Mouse (Mus musculus) liver, embryonic 13.5 days (tissue): ENCODE results near the gene Tbc1d21. TPM values are rescaled to one million over a fixed set of nuclear protein-coding genes. Genes with fewer than 3 reads are reported as not detected.

ENCODE experiments used
- ATAC-seq: fragments of 200-750 bp; cut with Nextera tagmentation; 2 replicates; pipeline ENCODE4 v1.8.0; 2017; ENCODE audit warnings: low read depth, mild to moderate bottlenecking, moderate number of reproducible peaks, moderate library complexity
- DNase-seq: peaks from one replicate; pipeline ENCODE4 v3.0.0; 2022
- H3K27ac ChIP-seq: fragments of 300-500 bp; sonication (generic); 2 replicates; pipeline ENCODE4 v1.5.1; 2015; ENCODE audit warnings: moderate library complexity, mild to moderate bottlenecking, inconsistent platforms
- H3K27me3 ChIP-seq: fragments of 300-500 bp; sonication (generic); 2 replicates; pipeline ENCODE4 v1.6.1; 2015; ENCODE audit warnings: mild to moderate bottlenecking, inconsistent platforms
- H3K36me3 ChIP-seq: fragments of 300-500 bp; sonication (generic); 2 replicates; pipeline ENCODE4 v1.6.1; 2015; ENCODE audit warnings: mild to moderate bottlenecking, inconsistent platforms
- H3K4me1 ChIP-seq: fragments of 300-500 bp; sonication (generic); replicated peaks from 2 replicates; pipeline ENCODE4 v1.6.1; 2015; ENCODE audit warnings: inconsistent platforms
- H3K4me2 ChIP-seq: fragments of 300-500 bp; sonication (generic); 2 replicates; pipeline ENCODE4 v1.6.1; 2015; ENCODE audit warnings: inconsistent platforms, mild to moderate bottlenecking, moderate library complexity
- H3K4me3 ChIP-seq: fragments of 300-500 bp; sonication (generic); replicated peaks from 2 replicates; pipeline ENCODE4 v1.5.1; 2015; ENCODE audit warnings: mild to moderate bottlenecking, inconsistent platforms
- H3K9ac ChIP-seq: fragments of 300-500 bp; sonication (generic); 2 replicates; pipeline ENCODE4 v1.6.1; 2015; ENCODE audit warnings: mild to moderate bottlenecking, inconsistent platforms
- H3K9me3 ChIP-seq: fragments of 300-500 bp; sonication (generic); replicated peaks from 2 replicates; pipeline ENCODE4 v1.6.1; 2016; ENCODE audit warnings: inconsistent platforms
- WGBS: fragments of 180-500 bp; shearing (Covaris S2); methylation state at CpG from one replicate; pipeline ENCODE4 v1.1.7; 2015; ENCODE audit not compliant: insufficient replicate concordance; 5-methylcytosine and 5-hydroxymethylcytosine counted together
- polyA plus RNA-seq: library from polyadenylated mRNA; unstranded; fragments of >200 nt; fragmentation: Nextera tagmentation; extraction: Ambion mirVana; gene quantifications from 2 replicates; pipeline ENCODE4 v1.2.1, GENCODE M21; 2015

The Tbc1d21 gene
- polyA plus RNA-seq, 1 experiment from 2014 or later, result not detected

DNA sequence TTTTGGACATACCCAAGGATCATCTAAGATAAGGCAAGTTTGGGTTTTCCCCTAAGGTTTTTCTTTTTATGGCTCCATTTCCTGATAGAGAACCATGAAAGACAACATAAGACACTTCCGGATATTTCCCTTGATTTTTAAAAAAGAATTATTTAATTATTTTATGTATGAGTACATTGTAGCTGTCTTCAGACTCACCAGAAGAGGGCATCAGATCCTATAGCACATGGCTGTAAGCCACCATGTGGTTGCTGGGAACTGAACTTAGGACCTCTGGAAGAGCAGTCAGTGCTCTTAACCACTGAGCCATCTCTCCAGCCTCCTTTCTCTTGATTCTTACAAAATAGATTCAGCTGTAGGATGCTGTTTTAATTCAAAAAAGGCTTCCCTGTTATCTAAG, 28.5 kb downstream of the Tbc1d21 start:
- WGBS, result 67% methylated on average over 1 of the region's 1 CpGs
- Histone ChIP-seq H3K4me1 (no peaks in the 10 kb centered on the region), H3K4me3 (no peak overlapping the region), H3K9me3 (no peaks in the 10 kb centered on the region), H3K36me3 (no peaks in the 10 kb centered on the region), H3K9ac (no peak overlapping the region), H3K27ac (no peak overlapping the region), H3K4me2 (no peak overlapping the region), H3K27me3 (no peaks in the 10 kb centered on the region)
- ATAC-seq (no peak), DNase-seq (no peak)

DNA sequence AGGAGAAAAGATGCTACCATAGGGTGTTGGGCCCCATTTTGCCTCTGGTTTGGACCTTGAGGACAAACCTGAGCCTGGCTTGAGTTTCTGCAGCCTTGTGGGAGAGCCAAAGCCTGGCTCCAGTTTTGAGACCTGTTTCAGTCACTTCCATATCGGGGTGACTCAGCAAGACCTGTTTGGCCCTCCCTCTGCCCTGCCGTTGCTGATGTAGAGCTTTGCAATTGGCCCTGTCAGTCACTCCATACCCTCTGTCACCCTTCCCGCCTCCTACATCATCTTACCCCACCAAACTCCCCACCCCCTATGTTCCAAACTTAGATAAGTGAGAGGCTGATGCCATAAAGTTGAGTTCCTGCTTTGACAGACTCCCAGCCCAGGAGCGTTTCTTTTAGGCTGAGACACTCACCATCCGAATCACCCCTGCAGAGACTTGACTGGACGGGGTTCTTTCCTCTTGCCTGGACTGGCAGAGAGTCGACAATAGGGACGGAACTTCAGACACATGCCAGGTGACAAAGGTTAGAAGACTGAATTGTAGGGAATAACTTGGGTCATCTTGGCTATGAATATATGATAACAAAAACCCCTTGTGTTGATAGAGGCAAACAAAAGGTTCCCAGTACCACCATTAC, 33.5 kb downstream of the Tbc1d21 start:
- DNase-seq, result no peak
- WGBS, result 52% methylated on average over 8 of the region's 8 CpGs

DNA sequence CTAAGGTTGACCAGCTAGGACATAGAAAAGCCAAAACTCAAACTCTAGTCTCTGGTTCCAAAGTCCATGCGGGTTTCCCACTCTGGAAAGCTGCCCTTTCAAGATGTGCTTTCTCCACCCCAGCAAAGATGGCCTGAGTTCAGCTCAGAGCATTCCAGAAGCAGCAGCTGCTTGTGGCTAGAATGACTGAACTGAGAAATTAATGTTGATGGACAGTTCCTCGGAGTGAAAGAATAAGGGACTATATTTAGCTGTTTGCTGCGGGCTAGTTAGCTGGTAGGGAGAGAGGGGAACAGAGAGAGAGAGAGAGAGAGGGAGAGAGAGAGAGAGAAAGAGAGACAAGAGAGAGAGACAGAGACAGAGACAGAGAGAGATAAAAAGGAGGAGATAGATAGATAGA, 39.0 kb downstream of the Tbc1d21 start:
- no peaks in the 10 kb centered on the region for H3K9me3 ChIP-seq
- WGBS, result 48% methylated on average over 3 of the region's 3 CpGs
- ATAC-seq (no peak), DNase-seq (no peak)
- H3K27me3 ChIP-seq, result no peaks in the 10 kb centered on the region
- no peak overlapping the region for H3K27ac ChIP-seq
- no peak overlapping the region for H3K4me3 ChIP-seq
- no peak overlapping the region for H3K4me2 ChIP-seq
- H3K36me3 ChIP-seq, result no peaks in the 10 kb centered on the region
- H3K9ac ChIP-seq, result no peak overlapping the region
- no peaks in the 10 kb centered on the region for H3K4me1 ChIP-seq

More for the DNA sequence above, 33.5 kb downstream of the Tbc1d21 start:
- Histone ChIP-seq H3K4me1 (no peaks in the 10 kb centered on the region), H3K27me3 (no peaks in the 10 kb centered on the region), H3K4me3 (no peak overlapping the region), H3K27ac (no peak overlapping the region), H3K4me2 (no peak overlapping the region), H3K36me3 (no peaks in the 10 kb centered on the region), H3K9me3 (no peaks in the 10 kb centered on the region), H3K9ac (no peak overlapping the region)
- no peak for ATAC-seq

DNA sequence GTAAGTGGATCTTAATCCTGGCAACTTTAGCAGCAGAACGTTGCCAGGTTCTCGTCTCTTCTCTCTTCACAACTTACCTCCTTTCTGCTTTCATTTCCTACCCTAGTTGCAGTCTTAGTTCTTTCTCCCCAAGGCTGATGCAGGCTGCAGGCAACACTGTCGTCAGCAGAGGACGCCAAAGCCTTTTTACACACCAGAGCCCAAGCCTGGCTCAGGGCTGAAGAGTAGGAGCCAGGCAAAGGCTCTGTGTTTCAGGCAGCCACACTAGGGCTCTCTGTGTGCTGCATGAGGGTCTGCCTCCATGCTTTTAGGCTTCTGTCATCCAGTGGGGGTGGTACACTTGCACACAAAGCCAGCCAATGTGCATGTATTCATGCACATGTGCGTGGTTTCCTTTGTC, 40.0 kb downstream of the Tbc1d21 start:
- Histone ChIP-seq H3K4me1 (no peaks in the 10 kb centered on the region), H3K4me2 (no peak overlapping the region), H3K36me3 (no peaks in the 10 kb centered on the region), H3K9ac (no peak overlapping the region), H3K27me3 (no peaks in the 10 kb centered on the region), H3K27ac (no peak overlapping the region), H3K9me3 (no peaks in the 10 kb centered on the region), H3K4me3 (no peak overlapping the region)
- WGBS, result 17% methylated on average over 5 of the region's 5 CpGs
- ATAC-seq (no peak), DNase-seq (no peak)

DNA sequence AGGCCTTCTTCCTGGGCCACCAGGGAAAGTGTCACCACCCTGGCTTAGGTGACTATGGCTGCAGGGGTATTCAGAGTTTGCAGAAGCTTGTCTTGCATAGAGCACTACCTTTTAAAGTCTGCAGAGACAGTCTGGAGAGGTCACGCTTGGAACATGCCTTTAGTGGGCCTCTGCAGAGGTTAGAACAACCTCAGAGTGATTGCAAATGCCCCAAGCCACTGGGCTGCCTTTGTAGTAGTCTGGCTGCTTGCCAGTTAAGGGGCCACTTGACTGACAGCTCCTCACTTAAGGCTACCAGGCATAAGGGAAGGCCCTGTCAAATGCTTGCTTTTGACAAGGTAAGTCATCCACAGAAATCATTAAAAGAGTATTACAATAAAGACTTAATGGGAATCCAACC, 42.9 kb downstream of the Tbc1d21 start:
- 39% methylated on average over 1 of the region's 1 CpGs for WGBS
- no peak for DNase-seq

DNA sequence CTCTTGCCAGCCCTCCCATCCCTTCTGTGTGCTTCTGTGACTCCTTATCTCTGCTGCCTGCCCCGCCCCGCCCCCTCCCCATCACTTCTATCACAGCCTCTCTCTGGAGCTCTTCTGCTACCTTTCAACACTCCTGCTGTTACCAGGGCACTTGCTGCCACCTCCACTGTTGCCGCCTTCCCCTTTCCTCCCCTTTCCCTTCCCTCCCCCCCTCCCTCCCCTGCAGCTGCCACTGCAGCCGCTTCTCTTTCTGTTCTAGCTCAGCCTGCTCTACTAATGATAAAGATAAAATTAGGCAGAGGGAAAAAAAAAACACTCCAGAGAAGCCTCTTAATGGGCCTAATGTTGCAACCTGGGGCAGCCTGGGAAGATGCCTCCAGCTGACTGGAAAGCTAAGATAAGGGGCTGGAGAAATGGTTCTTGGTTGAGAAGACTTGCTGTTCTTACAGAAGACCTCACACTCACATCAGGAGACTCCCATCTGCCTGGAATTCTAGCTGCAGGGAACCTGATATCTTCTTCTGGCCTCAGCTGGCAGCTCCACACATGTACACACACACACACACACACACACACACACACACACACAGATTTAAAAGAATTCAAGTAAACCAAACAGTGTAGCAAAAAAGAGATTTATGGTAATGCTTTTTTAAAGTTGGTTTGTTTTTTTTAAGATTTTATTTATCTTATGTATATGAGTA, 43.6 kb downstream of the Tbc1d21 start:
- H3K4me2 ChIP-seq, result no peak overlapping the region
- no peak overlapping the region for H3K27ac ChIP-seq
- ATAC-seq, result no peak
- no peak overlapping the region for H3K9ac ChIP-seq
- no peaks in the 10 kb centered on the region for H3K4me1 ChIP-seq
- no peaks in the 10 kb centered on the region for H3K36me3 ChIP-seq
- no peak overlapping the region for H3K4me3 ChIP-seq
- H3K9me3 ChIP-seq, result no peaks in the 10 kb centered on the region
- WGBS, result 20% methylated on average over 4 of the region's 4 CpGs
- no peaks in the 10 kb centered on the region for H3K27me3 ChIP-seq
- DNase-seq, result no peak

More for the DNA sequence above, 42.9 kb downstream of the Tbc1d21 start:
- no peaks in the 10 kb centered on the region for H3K36me3 ChIP-seq
- H3K9ac ChIP-seq, result no peak overlapping the region
- H3K27ac ChIP-seq, result no peak overlapping the region
- H3K9me3 ChIP-seq, result no peaks in the 10 kb centered on the region
- H3K27me3 ChIP-seq, result no peaks in the 10 kb centered on the region
- H3K4me3 ChIP-seq, result no peak overlapping the region
- no peaks in the 10 kb centered on the region for H3K4me1 ChIP-seq
- H3K4me2 ChIP-seq, result no peak overlapping the region
- no peak for ATAC-seq

DNA sequence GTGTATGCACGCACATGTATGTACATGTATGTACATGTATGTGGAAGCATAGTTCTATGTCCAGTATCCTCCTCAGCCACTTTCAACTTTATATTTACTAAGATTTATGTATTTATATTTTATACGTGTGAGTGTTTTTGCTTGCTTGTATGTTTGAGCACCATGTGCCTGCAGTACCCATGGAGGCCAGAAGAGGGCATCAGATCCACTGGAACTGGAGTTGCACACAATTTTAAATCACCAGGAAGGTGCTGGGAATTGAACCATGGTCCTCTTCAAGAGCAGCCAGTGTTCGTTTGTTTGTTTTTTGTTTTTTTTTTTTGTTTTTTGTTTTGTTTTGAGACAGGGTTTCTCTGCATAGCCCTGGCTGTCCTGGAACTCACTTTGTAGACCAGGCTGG, 48.6 kb downstream of the Tbc1d21 start:
- no peak overlapping the region for H3K4me3 ChIP-seq
- DNase-seq (no peak), ATAC-seq (no peak)
- no peaks in the 10 kb centered on the region for H3K27me3 ChIP-seq
- H3K36me3 ChIP-seq, result no peaks in the 10 kb centered on the region
- no peak overlapping the region for H3K4me2 ChIP-seq
- H3K4me1 ChIP-seq, result no peaks in the 10 kb centered on the region
- no peak overlapping the region for H3K27ac ChIP-seq
- no peak overlapping the region for H3K9ac ChIP-seq
- WGBS, result 81% methylated on average over 3 of the region's 3 CpGs
- no peaks in the 10 kb centered on the region for H3K9me3 ChIP-seq

DNA sequence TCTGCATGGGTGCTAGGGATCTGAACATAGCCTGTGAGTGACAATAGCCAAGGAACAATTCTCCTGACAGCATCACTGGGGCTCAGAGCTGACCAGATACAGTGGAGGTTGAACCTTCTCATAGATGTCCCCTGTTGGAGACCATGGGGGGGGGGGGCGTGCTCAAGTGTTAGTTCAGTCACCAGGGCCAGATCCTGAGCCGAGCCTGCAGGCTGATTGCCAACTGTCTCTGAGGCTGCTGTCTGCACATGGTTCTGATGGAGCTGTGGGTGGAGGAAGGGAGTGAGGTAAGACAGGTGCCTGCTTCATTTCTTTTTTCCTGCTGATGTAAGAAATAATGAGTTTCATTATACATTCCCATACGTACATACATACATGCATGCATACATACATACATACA, 51.9 kb downstream of the Tbc1d21 start:
- no peaks in the 10 kb centered on the region for H3K9me3 ChIP-seq
- H3K4me1 ChIP-seq, result no peaks in the 10 kb centered on the region
- no peak overlapping the region for H3K4me3 ChIP-seq
- DNase-seq (no peak), ATAC-seq (no peak)
- WGBS, result 71% methylated on average over 3 of the region's 3 CpGs
- H3K36me3 ChIP-seq, result no peaks in the 10 kb centered on the region
- H3K4me2 ChIP-seq, result no peak overlapping the region
- H3K9ac ChIP-seq, result no peak overlapping the region
- no peak overlapping the region for H3K27ac ChIP-seq
- peaks cover 13% of the 10 kb centered on the region for H3K27me3 ChIP-seq

DNA sequence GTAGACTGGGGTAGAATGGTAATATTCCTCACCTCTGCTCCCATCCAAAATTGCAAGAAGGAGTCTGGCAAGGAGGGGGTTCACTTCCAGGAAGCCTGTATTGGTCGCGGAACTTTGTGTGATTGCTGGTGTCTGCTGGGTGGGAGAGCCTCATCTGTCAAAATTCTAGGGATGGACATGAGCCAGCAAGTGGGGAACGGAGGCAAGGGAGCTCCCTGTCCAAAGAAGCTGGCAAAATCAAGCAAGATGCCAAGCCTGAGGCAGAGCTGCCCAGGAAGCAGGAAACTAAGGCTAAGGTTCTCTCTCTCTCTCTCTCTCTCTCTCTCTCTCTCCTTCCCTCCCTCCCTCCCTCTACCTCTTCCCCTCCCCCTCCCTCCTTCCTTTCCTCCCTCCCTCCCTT, 52.9 kb downstream of the Tbc1d21 start:
- ATAC-seq (no peak), DNase-seq (no peak)
- no peak overlapping the region for H3K4me3 ChIP-seq
- H3K27ac ChIP-seq, result no peak overlapping the region
- H3K9me3 ChIP-seq, result no peaks in the 10 kb centered on the region
- 0 out of 2 replicates have a peak, but pooled peaks cover 6% of the 10 kb centered on the region for H3K4me1 ChIP-seq
- no peaks in the 10 kb centered on the region for H3K36me3 ChIP-seq
- peaks cover 22% of the 10 kb centered on the region for H3K27me3 ChIP-seq
- 49% methylated on average over 3 of the region's 3 CpGs for WGBS
- no peak overlapping the region for H3K9ac ChIP-seq
- H3K4me2 ChIP-seq, result no peak overlapping the region

DNA sequence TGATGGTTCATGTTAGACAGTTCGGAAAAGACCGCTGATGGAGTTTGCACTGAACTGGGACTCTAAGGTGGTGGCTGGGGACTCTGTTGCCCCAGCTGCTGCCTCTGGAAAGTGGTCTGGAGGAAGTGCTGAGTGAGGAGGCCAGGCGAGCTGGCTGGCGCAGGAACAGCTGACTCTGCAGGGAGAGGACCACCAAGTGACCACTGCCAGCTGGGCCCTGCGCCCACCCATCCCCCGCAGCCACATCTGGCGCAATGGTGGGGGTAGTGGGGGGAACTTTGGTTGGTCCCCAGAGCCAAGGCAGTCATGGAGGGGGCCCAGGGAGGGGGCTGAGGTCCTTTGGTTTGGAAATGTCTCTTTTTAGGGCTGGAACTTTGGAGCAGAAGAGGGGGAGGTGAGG, 53.5 kb downstream of the Tbc1d21 start:
- Histone ChIP-seq H3K36me3 (no peaks in the 10 kb centered on the region), H3K4me1 (peaks cover 10% of the 10 kb centered on the region; the same call in 1 of the 2 replicates), H3K4me3 (no peak overlapping the region), H3K27ac (no peak overlapping the region), H3K9ac (no peak overlapping the region), H3K27me3 (peaks cover 28% of the 10 kb centered on the region), H3K9me3 (no peaks in the 10 kb centered on the region), H3K4me2 (no peak overlapping the region)
- WGBS, result 48% methylated on average over 7 of the region's 7 CpGs
- DNase-seq (no peak), ATAC-seq (no peak)

DNA sequence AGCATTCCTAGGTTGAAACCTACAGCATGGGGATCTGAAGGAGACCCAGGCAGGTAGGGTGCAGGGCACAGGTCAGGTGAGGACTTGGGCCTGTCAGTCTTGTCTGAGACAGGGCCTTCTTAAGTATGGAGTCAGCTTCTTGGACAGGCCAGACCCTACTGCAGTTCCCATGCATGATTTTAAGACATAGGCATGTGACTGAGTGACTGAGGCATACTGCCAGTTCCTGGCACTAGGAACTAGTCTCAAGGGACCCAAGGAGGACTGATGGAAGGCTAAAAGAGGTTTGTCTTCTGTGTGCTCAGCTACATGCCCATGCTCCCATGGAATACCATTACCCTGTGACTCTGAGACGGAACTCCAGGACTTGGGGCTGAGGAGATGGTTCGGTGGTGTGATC, 54.4 kb downstream of the Tbc1d21 start:
- Histone ChIP-seq H3K27me3 (peaks cover 37% of the 10 kb centered on the region), H3K9me3 (no peaks in the 10 kb centered on the region), H3K9ac (no peak overlapping the region), H3K4me3 (no peak overlapping the region), H3K36me3 (no peaks in the 10 kb centered on the region), H3K27ac (no peak overlapping the region), H3K4me1 (peaks cover 13% of the 10 kb centered on the region; the same call in 1 of the 2 replicates), H3K4me2 (no peak overlapping the region)
- 65% methylated on average over 2 of the region's 2 CpGs for WGBS
- no peak for DNase-seq
- ATAC-seq, result no peak
